Mouse (Mus musculus) CD4-positive, CD25-positive, alpha-beta regulatory T cell, adult 4 months (primary cell): ENCODE data around the gene Ceacam16. TPM values are rescaled to one million over a fixed set of nuclear protein-coding genes. Genes with fewer than 3 reads are reported as not detected.

Experiments used
- ATAC-seq: one replicate; pipeline ENCODE4 v1.8.0; 2017
- polyA plus RNA-seq, 2 experiments: library from polyadenylated mRNA; unstranded; fragments of 100-300 nt; shearing (Covaris generic); gene quantifications; one replicate each; pipeline ENCODE4 v1.2.1; 2017

Ceacam16 gene
- polyA plus RNA-seq, 2 experiments from 2014 or later, result not detected

DNA sequence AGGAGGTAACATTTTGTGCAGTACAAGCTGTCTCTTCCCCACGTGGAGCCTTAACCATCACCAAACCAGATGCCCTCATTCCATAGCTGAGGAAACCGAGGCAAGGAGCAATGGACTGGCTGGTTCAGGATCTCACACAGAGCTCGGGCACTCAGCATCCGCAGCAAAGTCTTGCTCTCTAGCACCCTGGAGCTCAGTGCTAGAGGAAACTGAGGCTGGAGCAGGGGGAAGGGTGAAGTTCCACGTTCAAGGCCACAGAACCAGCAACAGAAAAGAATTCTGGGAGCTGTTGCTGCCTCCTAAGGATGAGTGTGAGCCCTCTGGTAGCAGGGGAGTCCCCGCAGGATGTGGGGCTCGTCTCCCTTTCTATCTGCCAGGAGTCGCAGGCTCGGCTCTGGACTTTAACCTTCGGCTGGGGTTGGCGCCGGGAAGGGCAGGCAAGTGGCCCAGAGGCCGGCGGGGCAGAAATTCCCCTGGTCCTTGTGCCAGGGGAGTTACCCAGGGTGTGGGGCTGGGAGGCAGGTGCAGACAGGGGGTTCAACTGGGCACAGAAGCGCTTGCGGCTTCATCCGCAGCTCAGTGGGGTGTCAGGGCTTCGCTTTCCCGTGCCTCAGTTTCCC lies 18.1 kb downstream of the Ceacam16 start:
- ATAC-seq, result no peak

DNA sequence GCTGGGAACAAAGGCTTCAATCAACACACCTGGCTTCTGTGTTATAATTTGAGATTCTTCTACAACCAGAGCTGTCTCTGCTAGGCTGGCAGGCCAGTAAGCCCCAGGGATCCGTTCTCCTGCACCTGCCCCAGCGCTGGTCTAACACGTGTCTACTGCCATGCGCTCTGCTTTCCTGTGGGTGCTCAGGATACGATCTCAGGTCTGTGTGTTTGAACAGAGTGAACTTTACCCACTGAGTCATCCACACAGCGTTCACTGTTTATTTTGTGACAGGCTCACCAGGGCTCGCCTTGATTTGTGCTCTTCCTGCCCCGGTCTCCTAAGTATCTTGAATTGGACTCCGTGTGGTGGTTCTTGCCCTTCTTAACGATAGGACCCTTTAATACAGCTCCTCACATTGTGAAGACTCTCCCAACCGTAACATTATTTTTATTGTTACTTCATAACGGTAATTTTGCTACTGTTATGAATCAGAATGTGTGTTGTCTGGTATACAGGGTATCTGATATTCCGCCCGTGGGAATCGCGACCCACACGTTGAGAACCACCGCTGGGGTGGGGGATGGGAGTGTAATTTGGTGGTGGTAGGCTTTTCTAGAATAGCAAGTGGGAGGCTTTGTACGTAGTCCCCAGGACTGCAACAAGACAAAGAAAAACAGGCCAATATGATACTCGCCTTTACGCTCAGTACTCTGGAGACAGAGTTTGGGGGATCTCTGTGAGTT lies 19.2 kb downstream of the Ceacam16 start:
- peak; percentile 27 for ATAC-seq

DNA sequence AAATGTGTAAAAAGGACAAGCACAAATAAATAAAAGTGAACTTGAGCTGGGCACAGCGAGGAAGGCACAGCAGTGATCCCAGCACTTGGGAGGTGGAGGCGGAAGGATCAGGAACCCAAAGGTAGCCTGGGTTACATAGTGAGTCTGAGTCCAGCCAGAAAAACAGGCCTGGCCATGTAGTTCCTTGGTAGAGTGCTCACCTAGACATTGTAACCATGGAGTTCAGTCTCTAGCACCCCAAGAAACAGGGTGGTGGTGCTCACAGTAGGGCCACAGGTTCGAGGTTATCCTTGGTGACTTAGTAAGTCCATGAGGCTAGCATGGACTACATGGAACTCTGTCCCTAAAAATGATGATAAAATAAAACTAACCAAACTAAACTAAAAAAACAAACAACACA lies 20.2 kb downstream of the Ceacam16 start:
- ATAC-seq, result no peak

DNA sequence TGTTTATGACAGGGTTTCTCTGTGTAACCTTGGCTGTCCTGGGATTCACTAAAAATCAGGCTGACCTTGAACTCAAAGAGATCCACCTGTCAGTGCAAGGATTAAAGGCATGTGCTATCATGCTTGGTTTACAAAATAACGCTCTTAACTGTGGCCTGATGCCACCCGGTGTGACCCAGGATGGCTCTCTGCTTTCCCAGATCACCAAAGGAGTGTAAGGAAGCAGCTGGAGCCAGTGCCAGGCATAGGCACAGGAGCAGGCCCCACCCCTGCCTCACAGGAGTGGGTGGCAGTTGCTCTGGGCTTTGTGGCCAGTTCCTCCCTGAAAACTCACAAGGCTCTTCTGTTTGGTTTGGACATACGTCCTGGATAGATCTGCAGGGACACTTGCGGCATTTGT lies 20.7 kb downstream of the Ceacam16 start:
- ATAC-seq, result no peak

DNA sequence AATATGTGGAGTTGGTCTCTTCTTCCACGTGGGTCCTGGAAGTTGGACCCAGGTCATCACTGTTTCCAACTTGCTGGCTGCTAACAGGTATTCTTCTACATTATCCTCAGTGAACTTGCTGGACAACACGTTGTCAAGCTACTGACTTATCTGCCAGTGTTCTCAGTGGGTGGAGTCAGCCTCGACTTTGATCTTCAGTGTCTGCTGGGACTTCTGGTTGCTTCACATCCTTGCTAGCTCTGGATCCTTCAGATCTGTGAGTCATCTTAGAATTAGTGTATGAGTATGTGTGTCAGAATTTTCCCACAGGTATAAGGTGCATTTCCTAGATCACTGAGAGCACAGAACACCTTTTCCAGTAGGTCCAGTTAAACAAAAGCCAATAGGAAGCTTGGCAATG lies 24.3 kb downstream of the Ceacam16 start:
- ATAC-seq, result peak; percentile 61

DNA sequence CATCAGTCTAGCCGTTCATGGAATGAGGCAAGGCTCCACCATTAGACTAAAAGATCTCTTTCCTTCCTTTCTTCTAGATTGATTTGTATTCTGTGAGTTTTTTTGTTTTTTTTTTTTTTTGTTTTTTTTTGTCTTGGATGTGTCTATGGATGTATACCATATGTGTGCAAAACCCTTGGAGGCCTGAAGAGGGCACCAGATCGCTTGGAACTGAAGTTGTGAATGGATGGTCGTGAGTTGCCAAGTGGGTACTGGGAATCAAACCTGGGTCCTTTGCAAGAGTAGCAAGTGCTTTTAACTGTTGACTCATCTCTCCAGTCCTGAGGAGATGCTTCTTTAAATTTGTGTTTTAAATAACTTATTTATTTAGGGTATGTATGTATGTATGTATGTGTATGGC lies 27.0 kb downstream of the Ceacam16 start:
- ATAC-seq, result no peak

DNA sequence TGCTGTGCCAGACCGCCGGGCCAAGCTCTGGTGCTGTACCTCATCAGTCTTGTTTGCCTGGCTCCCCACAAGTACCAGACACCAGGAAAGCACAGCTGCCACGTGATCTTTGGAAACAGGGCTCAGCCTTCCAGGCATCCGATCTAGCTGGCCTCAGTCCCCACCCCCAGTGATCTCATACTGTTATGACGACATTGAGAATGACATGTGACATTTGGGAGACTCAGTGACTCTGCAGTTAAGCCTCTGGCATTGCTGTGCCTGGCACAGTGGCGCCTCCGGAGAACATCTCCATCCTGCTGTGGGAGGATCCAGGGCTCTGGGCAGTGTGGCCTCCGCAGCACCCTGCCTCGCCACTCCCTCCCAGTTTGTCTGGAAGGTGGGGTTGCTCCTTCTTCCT lies 29.3 kb downstream of the Ceacam16 start:
- no peak for ATAC-seq

DNA sequence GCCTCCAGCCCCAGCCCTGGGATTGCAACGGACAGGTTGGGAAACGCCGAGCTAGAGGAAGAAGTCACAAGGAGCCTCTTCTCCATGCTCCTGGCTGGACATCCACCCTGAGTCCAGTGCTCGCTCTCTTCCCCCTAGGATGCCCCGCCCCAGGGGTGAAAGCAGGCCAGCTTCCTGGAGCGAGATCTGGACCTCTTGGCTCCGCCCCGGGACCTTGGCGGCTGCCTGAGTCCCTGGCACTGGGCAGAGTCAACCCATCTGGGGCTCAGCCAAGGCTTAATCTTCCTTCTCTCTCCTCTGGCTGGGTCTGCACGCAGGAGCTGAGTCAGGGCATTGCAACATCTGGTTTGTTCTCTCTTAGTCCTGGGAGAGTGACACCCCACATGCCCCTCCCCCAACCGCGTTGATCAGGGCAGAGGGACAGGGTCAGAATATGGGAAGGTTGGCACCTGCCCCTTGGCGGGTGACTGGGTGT lies 30.4 kb downstream of the Ceacam16 start:
- no peak for ATAC-seq

DNA sequence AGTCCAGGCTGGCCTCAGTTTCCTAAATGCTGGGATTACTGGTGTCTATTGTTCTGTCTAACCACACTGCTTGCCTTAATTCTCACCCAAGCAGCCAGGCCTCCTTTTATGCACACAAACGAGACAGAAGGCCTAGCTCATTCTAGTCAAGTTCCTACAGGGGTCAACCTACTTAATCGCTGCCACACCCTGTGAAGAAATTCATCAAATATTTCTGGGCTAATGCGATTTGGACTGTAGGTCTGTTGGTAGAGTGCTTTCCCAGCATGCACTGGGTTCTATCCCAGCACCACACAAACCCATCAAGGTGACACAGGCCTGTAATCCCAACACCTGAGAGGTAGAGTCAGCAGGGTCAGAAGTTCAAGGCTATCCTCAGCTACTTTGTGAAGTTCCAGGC lies 31.4 kb downstream of the Ceacam16 start:
- ATAC-seq, result no peak

DNA sequence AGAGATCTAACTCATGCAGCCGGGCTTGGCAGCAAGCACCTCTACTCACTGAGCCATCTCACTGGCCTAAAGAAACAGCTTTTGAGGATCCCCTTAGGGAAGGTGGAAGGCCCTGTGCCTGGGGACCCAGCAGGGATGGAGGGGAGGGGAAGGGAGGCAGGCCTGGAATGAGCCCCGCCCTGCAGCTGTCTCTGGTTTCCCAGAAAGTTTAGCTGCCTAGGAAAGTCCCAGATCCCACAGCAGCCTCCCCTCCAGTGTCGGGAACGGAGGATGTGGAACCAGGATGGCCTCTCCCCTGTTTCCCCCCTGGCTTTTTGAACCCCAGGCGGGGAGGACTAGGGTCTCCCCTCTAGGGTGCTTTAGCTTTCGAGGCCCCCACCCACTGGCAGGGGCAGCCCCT lies 34.3 kb downstream of the Ceacam16 start:
- ATAC-seq, result no peak

DNA sequence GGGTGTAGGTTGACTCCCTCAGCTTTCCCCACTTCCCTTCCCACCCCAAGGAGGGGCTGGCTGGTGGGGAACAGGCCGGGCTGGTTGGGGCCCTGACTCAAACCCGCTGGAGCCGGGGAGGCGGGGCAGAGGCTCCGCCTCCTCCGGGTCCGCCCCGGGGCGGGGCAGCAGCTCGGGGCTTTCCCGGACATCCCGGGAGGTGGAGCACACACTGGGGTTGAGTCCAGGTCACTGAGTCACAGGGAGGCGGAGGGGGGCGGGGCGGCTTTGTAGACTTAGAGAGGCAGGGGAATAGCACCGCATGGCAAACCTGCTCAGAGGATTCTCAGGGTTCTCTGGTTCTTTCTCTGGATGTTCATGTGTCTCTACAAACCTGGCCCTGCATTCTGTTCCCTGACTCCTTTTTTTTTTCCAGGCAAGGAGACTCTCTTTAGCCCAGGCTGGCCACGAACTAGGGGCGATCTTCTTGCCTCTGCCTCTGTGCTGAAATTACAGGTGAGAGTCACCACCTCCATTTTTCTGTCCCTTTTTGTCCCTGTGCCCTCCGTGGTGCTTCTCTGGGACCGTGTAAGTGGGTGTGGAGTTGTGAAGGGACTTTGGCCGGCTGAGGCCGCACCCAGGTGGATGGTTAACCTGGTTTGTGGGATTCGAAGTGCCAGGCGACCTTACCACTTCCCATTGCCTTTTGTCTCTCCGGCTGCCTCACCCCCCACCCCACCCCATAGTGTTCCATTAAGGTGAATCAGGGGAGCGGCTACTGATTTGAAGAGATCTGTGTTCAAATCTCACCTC lies 36.7 kb downstream of the Ceacam16 start:
- peak; percentile 86 for ATAC-seq

DNA sequence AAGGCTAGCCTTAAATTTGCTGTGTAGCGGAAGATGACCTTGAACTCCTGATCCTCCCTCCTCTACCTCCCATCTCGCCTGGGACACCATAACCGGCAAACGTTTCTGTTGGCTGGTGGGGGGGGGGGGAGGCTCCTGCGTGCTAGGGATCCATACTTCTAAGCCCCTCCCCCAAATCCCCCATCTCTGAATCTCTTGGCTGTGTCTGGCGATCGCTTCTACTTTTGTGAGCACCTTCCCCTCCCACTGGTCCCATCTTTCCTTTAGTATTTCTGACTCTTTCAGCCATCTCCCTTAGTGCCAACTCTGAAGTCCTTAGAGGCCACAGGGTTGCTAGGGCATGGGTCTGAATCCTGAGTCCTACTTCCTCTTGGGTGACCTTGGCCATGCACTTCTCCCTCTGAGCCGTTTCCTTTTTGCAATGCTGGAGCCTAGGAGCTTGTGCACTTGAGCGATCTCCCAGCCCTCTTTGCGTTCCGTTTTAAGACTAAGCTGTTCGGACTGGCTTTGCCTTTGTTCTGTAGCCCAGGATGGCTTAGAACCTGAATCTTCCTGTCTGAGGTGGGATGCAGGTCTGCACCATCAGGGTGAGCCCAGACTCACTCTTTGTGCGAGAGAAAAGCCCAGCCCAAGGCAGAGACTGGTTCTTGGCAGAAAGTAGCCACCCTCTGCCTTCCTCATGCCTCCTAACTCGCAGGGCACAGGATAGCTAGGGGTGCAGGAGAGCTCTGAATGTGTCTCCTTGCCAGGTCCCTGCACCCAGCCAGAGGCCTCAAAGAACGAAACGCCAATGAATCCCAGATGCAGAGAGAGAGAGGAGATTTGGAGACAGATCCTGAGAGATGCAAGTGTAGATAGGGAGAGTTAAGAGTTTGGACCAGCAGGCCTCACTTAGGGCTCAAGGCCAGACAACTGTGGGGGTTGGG lies 37.6 kb downstream of the Ceacam16 start:
- peak; percentile 6 for ATAC-seq

DNA sequence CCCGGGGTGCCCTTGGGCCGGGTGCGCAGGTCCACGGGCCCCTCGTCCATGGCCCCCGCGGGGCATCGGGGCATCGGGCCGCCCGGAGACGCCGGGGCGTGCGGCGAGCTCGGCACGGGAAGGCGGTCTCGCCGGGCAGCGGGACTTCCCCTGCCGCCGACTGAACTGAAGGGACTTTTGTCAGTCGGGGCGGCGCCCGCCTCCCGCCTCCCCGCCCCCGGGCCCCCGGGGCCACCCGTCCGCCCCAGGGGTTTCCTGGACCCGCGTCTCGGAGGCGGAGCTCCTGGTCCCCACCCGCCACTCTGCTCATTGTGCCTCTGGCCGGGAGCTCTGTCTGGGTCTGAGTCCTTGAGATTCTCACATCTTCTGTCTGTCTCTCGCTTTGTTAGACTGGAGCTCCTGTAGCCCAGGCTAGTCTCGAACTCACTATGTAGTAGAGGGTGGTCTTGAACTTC lies 38.5 kb downstream of the Ceacam16 start, which contains the start of gene Bcl3:
Gene Bcl3 (minus strand): TSS at position 167 of the 455 bp plus-strand sequence.
- ATAC-seq, result peak; percentile 50

DNA sequence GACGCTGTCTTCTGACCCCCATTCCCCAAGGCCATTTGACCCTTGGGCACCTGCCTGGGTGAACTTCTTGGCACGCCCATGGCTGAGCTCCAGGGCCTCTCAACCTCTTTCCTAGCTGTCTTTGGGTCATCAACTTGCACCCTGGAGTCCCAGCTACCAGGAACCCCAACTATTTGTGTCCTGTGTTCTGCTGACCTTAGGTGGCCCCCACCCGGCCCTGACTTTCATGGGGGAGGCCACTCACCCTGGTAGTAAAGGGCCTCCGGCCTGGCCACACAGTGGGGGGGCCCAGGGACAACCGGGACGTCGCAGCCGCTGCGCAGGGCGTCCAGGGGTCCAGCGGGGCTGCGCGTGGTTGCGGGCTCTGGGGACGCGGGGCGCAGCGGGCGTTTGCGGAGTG lies 38.9 kb downstream of the Ceacam16 start:
- no peak for ATAC-seq

DNA sequence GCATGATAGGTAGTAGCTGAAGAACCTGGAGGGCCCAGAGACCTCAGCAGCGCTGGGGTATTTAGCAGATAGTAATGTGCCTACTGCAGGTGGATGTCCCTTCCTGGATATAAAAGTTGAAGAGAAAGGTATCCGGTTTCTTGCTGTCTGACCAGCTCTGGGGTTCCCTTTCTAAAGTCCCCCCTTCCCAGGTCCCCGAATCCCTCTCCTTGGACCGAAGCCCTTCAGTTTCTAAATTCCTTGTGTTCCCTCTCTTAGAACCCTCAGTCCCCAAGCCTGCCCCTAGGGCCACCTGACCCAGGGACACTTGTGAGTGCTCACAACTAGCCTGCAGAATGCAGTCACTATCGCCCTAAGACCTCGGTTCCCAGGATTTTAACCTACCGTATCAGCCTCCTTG lies 39.5 kb downstream of the Ceacam16 start:
- no peak for ATAC-seq

DNA sequence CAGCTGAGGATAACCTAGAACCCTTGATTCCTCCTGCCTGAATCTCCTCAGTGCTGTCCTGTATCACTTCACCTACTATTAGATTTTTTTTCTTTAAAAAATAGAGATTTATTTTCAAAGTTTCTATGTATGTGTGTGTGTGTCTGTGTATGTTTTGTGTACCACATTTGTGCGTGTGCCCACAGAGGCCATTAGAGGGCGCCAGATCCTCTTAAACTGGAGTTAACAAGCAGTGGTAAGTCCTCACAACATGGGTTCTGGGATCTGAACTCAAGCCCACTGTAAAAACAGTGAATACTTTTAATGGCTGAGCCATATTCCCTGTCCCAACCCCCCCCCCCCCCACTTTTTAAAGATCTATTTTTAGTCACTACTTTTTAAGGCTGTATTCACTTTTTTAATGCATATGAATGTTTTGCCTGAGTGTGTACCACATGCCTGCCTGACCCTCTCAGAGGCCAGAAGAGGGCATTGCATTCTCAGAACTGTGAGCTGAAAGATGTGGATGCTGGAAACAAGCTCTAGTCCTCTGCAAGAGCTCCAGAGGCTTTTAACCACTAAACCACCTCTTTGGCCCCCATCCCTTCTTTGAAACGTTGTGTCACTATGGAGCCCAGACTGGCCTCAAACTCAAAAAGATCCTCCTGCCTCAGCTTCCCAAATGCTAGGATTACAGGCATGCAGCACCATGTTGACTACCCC lies 40.6 kb downstream of the Ceacam16 start:
- ATAC-seq, result no peak

DNA sequence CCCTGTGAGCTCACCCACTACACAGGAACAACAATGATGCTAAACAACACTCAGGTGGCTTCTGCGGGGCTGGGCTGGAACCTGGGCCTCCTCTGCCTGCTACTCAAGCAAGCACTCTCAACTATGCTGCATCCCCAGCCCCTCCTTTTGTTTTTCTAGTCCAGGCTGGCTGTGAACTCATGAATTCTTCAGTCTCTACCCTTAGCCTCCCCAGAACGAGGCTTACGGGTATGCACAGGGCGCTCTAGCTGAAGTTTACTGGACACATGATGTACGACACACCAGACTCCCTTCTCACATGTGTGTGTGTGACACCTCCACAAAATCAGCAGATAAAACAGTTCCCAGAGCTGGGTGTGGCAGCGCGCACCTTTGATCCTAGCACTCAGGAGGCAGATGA lies 42.2 kb downstream of the Ceacam16 start:
- ATAC-seq, result no peak

DNA sequence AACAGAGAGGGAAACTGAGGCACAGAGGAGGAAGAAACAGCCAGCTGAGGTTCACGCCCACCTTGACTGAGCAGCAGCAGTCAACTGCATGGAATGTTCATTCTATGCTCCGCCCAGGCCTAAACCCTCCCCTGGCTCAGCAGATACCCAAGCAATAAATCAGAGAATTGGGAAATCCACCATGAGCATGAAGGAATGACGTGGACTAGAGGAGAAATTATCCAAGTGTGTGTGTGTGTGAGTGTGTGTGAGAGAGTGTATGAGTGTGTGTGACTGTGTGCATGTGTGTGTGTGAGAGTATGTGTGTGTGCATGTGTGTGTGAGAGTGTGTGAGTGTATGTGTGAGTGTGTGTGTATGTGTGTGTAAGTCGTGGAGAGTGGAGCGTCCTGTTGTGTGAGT lies 42.7 kb downstream of the Ceacam16 start:
- no peak for ATAC-seq

DNA sequence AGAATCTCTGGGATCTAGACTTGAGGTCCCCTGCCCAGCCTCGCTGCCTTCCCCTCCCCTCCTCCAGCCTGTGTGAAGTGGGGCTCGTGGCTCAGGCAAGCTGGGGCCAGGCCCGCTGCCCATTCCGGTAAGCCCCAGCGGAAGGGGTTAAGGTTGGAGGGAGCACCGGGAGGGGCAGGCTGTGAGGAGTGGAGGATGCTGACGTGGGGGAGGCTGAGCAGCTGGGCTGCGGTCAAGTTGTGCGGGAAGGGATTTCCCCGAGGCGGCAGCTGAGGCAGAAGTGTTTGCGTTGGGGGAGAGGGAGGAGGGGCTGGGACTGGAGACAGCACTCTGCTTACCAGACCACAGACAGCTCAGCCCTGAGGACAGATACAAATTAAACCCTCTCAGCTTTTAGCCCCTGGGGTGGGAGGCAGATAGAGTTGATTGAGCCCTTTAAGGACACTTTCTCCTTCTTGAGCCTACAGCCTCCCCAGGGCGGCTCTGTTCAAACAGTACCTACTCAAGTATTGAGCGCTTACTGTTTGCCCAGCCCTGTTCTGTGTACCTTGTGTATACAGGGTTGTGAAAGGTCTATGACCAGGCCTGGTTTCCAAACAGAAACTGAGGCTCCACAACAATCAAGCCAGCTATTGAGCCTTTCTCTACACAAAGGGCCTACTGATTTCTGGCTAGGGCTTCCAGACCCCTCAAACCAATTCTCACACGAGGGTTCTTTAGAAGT lies 43.6 kb downstream of the Ceacam16 start:
- ATAC-seq, result peak; percentile 84

DNA sequence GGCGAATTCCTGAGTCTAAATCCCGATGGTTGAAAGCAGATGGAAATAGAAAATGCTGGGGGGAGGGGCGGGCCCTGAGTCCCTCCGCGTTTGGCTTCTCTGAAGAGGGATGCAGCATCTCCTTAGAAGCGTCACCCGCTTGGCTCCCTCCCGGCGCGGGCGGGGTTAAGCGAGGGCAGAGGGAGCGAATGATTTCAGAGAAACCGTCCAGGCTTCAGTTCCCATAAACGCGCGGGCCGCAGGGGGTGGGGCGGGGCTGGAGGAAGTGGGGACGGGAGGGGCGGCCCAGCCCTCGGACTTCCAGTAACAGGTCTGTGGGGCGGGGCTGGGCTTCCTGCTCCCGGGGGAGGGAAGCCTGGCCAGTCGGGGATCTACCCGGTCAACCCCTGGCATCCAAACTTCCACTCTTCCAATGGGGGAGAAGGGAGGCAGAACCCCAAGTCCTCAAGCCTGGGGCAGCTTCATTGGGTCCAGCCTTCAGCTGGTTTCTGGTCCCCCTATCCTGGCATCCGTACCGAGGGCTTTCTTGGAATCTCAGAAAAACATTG lies 44.8 kb downstream of the Ceacam16 start:
- ATAC-seq, result peak; percentile 31
